In the genomic region with DNA sequence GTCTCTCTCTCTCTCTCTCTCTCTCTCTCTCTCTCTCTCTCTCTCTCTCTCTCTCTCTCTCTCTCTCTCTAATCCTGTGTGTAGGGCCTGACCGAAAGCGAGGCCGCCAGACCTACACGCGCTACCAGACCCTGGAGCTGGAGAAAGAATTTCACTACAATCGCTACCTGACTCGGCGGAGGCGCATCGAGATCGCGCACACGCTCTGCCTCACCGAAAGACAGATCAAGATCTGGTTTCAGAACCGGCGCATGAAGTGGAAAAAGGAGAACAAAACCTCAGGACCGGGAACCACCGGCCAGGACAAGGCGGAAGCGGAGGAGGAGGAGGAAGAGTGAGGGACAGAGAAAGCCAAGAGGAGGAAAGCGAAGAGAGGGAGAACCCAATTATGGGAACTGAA, we compare ENCODE assay signal across 33 mouse cellular contexts. TPM values are rescaled to one million over a fixed set of nuclear protein-coding genes. Genes with fewer than 3 reads are reported as not detected.
DNase-seq lines count a peak whose midpoint lies in the region; ATAC-seq and TF ChIP-seq lines count a peak whose summit lies in the region.
"Had no signal": no experiment of that assay in that cellular context is flagged by ENCODE, and none has a peak within 500 bp of the region (broad histone marks: within the 10 kb centered on the region; RNA-seq: fewer than 3 reads in every experiment).

No protein-coding gene starts in this region.

- 6% methylated on average over 21 of the region's 21 CpGs for WGBS in hindbrain, embryonic 16.5 days
- WGBS in hindbrain, postnatal 0 days = 9% methylated on average over 21 of the region's 21 CpGs
- 17% methylated on average over 21 of the region's 21 CpGs for WGBS in kidney, embryonic 14.5 days
- WGBS in neural tube, embryonic 13.5 days = 5% methylated on average over 21 of the region's 21 CpGs

- peaks cover 3% of the 10 kb centered on the region; the same call in 1 of the 2 replicates for H3K9me3 ChIP-seq in hindbrain, embryonic 16.5 days (ENCODE audit: control insufficient read depth, low read length)
- no peaks in the 10 kb centered on the region for H3K9me3 ChIP-seq in hindbrain, postnatal 0 days (ENCODE audit: low read length)
- H3K9me3 ChIP-seq in CH12.LX (replicated peaks; ENCODE audit: low read length) = peaks cover 15% of the 10 kb centered on the region
- H3K9me3 ChIP-seq in kidney, embryonic 14.5 days (ENCODE audit: control insufficient read depth, low read length) = no peaks in the 10 kb centered on the region
- H3K9me3 ChIP-seq in neural tube, embryonic 13.5 days = no peaks in the 10 kb centered on the region
- H3K9me3 ChIP-seq: forebrain, embryonic 13.5 days; heart, embryonic 12.5 days; intestine, embryonic 15.5 days; limb, embryonic 12.5 days; lung, embryonic 15.5 days; midbrain, embryonic 10.5 days; midbrain, embryonic 15.5 days had no signal

- H3K27me3 ChIP-seq in hindbrain, embryonic 16.5 days (replicated peaks; ENCODE audit: control insufficient read depth, insufficient read depth, low read length) = peaks cover 59% of the 10 kb centered on the region
- peaks cover 84% of the 10 kb centered on the region for H3K27me3 ChIP-seq in hindbrain, postnatal 0 days (ENCODE audit: insufficient read depth, low read length)
- peaks cover 96% of the 10 kb centered on the region for H3K27me3 ChIP-seq in CH12.LX (replicated peaks)
- H3K27me3 ChIP-seq in kidney, embryonic 14.5 days (ENCODE audit: control insufficient read depth, insufficient read depth, low read length) = no peaks in the 10 kb centered on the region
- no peaks in the 10 kb centered on the region for H3K27me3 ChIP-seq in neural tube, embryonic 13.5 days

- no peak for DNase-seq in hindbrain, postnatal 0 days (ENCODE audit: low spot score)
- DNase-seq in CH12.LX (ENCODE audit: extremely low read depth) = no peak
- DNase-seq in Muller cell, postnatal 12 days (ENCODE audit: inconsistent ontology term) = no peak
- DNase-seq in embryo, embryonic 11 days = no peak
- DNase-seq: adrenal gland, adult 8-10 months; B cell, adult 2 months; cerebellum, adult 2 months; cerebellum, postnatal 25 days; gastrocnemius, postnatal 36 days; heart, adult 18-20 months; right cerebral cortex, postnatal 25 days; spleen, adult 18-20 months; thymus, postnatal 14 days had no signal

- no peaks in the 10 kb centered on the region for H3K36me3 ChIP-seq in hindbrain, embryonic 16.5 days (ENCODE audit: control insufficient read depth, insufficient read depth, low read length)
- no peaks in the 10 kb centered on the region for H3K36me3 ChIP-seq in hindbrain, postnatal 0 days (ENCODE audit: insufficient read depth, low read length)
- H3K36me3 ChIP-seq in CH12.LX (replicated peaks in 1 of 2; ENCODE audit: control insufficient read depth in 1 of 2, insufficient read depth in 1 of 2, low read length in 1 of 2) = no peaks in the 10 kb centered on the region
- no peaks in the 10 kb centered on the region for H3K36me3 ChIP-seq in kidney, embryonic 14.5 days (ENCODE audit: control insufficient read depth, insufficient read depth, low read length)
- H3K36me3 ChIP-seq in neural tube, embryonic 13.5 days = peaks cover 4% of the 10 kb centered on the region; the same call in 1 of the 2 replicates
- H3K36me3 ChIP-seq: heart, embryonic 12.5 days; intestine, embryonic 15.5 days; limb, embryonic 12.5 days; lung, embryonic 15.5 days; midbrain, embryonic 10.5 days; midbrain, embryonic 15.5 days had no signal

- TF ChIP-seq EP300 in CH12.LX (IDR thresholded peaks at IDR 0.05; ENCODE audit: low read length) = no peak

- H3K4me3 ChIP-seq in hindbrain, embryonic 16.5 days (ENCODE audit: low read length) = peak overlapping the region; percentile 4; the same call in 1 of the 2 replicates
- H3K4me3 ChIP-seq in hindbrain, postnatal 0 days (ENCODE audit: low read length) = no peak overlapping the region
- H3K4me3 ChIP-seq in CH12.LX (replicated peaks in 1 of 3; ENCODE audit: low read depth in 2 of 3, low read length in 2 of 3, poor library complexity in 1 of 3) = no peak overlapping the region
- peak overlapping the region; percentile 53 for H3K4me3 ChIP-seq in kidney, embryonic 14.5 days (ENCODE audit: low read length)
- peak overlapping the region; percentile 99 for H3K4me3 ChIP-seq in neural tube, embryonic 13.5 days
- H3K4me3 ChIP-seq: forebrain, embryonic 13.5 days; heart, embryonic 12.5 days; intestine, embryonic 15.5 days; layer of hippocampus, adult 2 months; left cerebral cortex, adult 2 months; limb, embryonic 12.5 days; lung, embryonic 15.5 days; midbrain, embryonic 10.5 days; midbrain, embryonic 15.5 days had no signal

- no peak for ATAC-seq in hindbrain, embryonic 16.5 days
- no peak for ATAC-seq in hindbrain, postnatal 0 days
- ATAC-seq in kidney, embryonic 14.5 days (ENCODE audit: low FRiP score, low TSS enrichment) = no peak
- ATAC-seq in neural tube, embryonic 13.5 days (ENCODE audit: low read depth) = no peak
- ATAC-seq: forebrain, embryonic 13.5 days; intestine, embryonic 15.5 days; midbrain, embryonic 15.5 days had no signal

- in situ Hi-C loops in CH12.LX (cut with MboI; ENCODE audit: low pct_ligation_motif_present, low pct_unique_long_range_greater_than_20kb, low sequenced_read_pairs) = no loop called here

- H3K27ac ChIP-seq in hindbrain, embryonic 16.5 days (ENCODE audit: low read depth, low read length) = peak overlapping the region; percentile 23; the same call in 1 of the 2 replicates
- H3K27ac ChIP-seq in hindbrain, postnatal 0 days = no peak overlapping the region
- no peak overlapping the region for H3K27ac ChIP-seq in CH12.LX (ENCODE audit: insufficient read depth, low read depth)
- peak overlapping the region; percentile 100 for H3K27ac ChIP-seq in kidney, embryonic 14.5 days (ENCODE audit: low read depth, low read length)
- H3K27ac ChIP-seq in neural tube, embryonic 13.5 days (replicated peaks) = peak overlapping the region; percentile 100
- H3K27ac ChIP-seq: forebrain, embryonic 13.5 days; intestine, embryonic 15.5 days; layer of hippocampus, adult 2 months; left cerebral cortex, adult 2 months; limb, embryonic 12.5 days; lung, embryonic 15.5 days; midbrain, embryonic 10.5 days; midbrain, embryonic 15.5 days had no signal

- TF ChIP-seq RAD21 in CH12.LX (IDR thresholded peaks at IDR 0.05; ENCODE audit: low read depth, low read length) = no peak

- dilution Hi-C loops in CH12.LX (cut with MboI; ENCODE audit: extremely low pct_ligation_motif_present, extremely low pct_unique_long_range_greater_than_20kb, low sequenced_read_pairs) = no loop called here

- no peak for TF ChIP-seq CTCF in hindbrain, postnatal 0 days (IDR thresholded peaks at IDR 0.05; ENCODE audit: low read depth)
- TF ChIP-seq CTCF in CH12.LX (conservative IDR thresholded peaks at IDR 0.05 in 1 of 2, IDR thresholded peaks at IDR 0.05 in 1 of 2; ENCODE audit: low read depth in 2 of 2, low read length in 2 of 2) = no peak

- peaks cover 1% of the 10 kb centered on the region; the same call in 1 of the 2 replicates for H3K4me1 ChIP-seq in hindbrain, embryonic 16.5 days (ENCODE audit: control insufficient read depth, insufficient read depth, low read depth, low read length)
- H3K4me1 ChIP-seq in hindbrain, postnatal 0 days (ENCODE audit: insufficient read depth, low read length) = no peaks in the 10 kb centered on the region
- H3K4me1 ChIP-seq in CH12.LX (ENCODE audit: control insufficient read depth in 1 of 2, insufficient read depth in 2 of 2) = peaks cover 2 to 22% of the 10 kb centered on the region in 2 experiments; a peak in 2 of 4 replicates
- peaks cover 36% of the 10 kb centered on the region for H3K4me1 ChIP-seq in kidney, embryonic 14.5 days (ENCODE audit: control insufficient read depth, insufficient read depth, low read length)
- peaks cover 44% of the 10 kb centered on the region for H3K4me1 ChIP-seq in neural tube, embryonic 13.5 days (replicated peaks)

- no peak overlapping the region for H3K9ac ChIP-seq in hindbrain, embryonic 16.5 days (ENCODE audit: low read depth, low read length)
- H3K9ac ChIP-seq in hindbrain, postnatal 0 days (replicated peaks; ENCODE audit: low read length) = no peak overlapping the region
- H3K9ac ChIP-seq in CH12.LX (ENCODE audit: insufficient read depth, low read depth) = no peak overlapping the region
- H3K9ac ChIP-seq in kidney, embryonic 14.5 days (ENCODE audit: low read depth, low read length) = peak overlapping the region; percentile 99
- H3K9ac ChIP-seq in neural tube, embryonic 13.5 days = peak overlapping the region; percentile 100
- H3K9ac ChIP-seq: forebrain, embryonic 13.5 days; heart, embryonic 12.5 days; intestine, embryonic 15.5 days; limb, embryonic 12.5 days; lung, embryonic 15.5 days; midbrain, embryonic 15.5 days had no signal

- no peak for TF ChIP-seq POLR2A in CH12.LX (IDR thresholded peaks at IDR 0.05; ENCODE audit: low read depth, low read length)

- peak overlapping the region; percentile 34 for H3K4me2 ChIP-seq in hindbrain, embryonic 16.5 days (ENCODE audit: low read length)
- H3K4me2 ChIP-seq in hindbrain, postnatal 0 days (ENCODE audit: low read depth, low read length) = no peak overlapping the region
- peak overlapping the region; percentile 53; the same call in 1 of the 2 replicates for H3K4me2 ChIP-seq in CH12.LX (ENCODE audit: insufficient read depth, low read depth, poor library complexity, severe bottlenecking)
- H3K4me2 ChIP-seq in kidney, embryonic 14.5 days (replicated peaks; ENCODE audit: low read depth, low read length) = peak overlapping the region; percentile 95
- H3K4me2 ChIP-seq in neural tube, embryonic 13.5 days = peak overlapping the region; percentile 96
- H3K4me2 ChIP-seq: forebrain, embryonic 13.5 days; heart, embryonic 12.5 days; intestine, embryonic 15.5 days; limb, embryonic 12.5 days; lung, embryonic 15.5 days; midbrain, embryonic 15.5 days had no signal

- no peaks in the 10 kb centered on the region for H3K79me2 ChIP-seq in CH12.LX (replicated peaks; ENCODE audit: control insufficient read depth, extremely low read depth, insufficient read depth, poor library complexity, severe bottlenecking)

RNA-seq across cellular contexts. Expression of gene Hoxb7, which starts 2.9 kb away (rescaled TPM):
- 29.3 and 33.1 TPM in 2 replicates for polyA plus RNA-seq in hindbrain, embryonic 16.5 days (2015; fragmentation: Nextera tagmentation; extraction: Ambion mirVana)
- 11.0 and 21.7 TPM in 2 replicates for total RNA-seq in hindbrain, postnatal 0 days (2014; rRNA removed)
- polyA plus RNA-seq in hindbrain, postnatal 0 days (2015; fragmentation: Nextera tagmentation; extraction: Ambion mirVana) = 10.1 and 16.8 TPM in 2 replicates
- not detected in 2 replicates for total RNA-seq in CH12.LX (2012; rRNA removed)
- total RNA-seq in CH12.LX (2014; rRNA removed) = not detected in 2 replicates
- not detected in 2 replicates for polyA plus RNA-seq in CH12.LX (2012; ENCODE audit: insufficient read length, low read depth)
- 58.6 and 61.9 TPM in 2 replicates for polyA plus RNA-seq in kidney, embryonic 14.5 days (2014; fragmentation: Nextera tagmentation; extraction: Ambion mirVana)
- 124 and 125 TPM in 2 replicates for polyA plus RNA-seq in neural tube, embryonic 13.5 days (2015; fragmentation: Nextera tagmentation; extraction: Ambion mirVana)
- total RNA-seq: heart, adult 18-20 months; hematopoietic stem cell, adult 5-6 weeks; layer of hippocampus, adult 2 months; layer of hippocampus, postnatal 14 days; left cerebral cortex, adult 2 months; left cerebral cortex, postnatal 25 days; megakaryocyte progenitor cell, adult 5-6 weeks; neutrophil, adult 5-6 weeks had no signal
- polyA plus RNA-seq: cerebellum, adult 2 months; forebrain, embryonic 13.5 days; midbrain, embryonic 10.5 days; midbrain, embryonic 15.5 days had no signal

RNA-seq across cellular contexts. Expression of gene Hoxb6, which starts 3.0 kb away (rescaled TPM):
- 49.9 and 53.3 TPM in 2 replicates for polyA plus RNA-seq in hindbrain, embryonic 16.5 days (2015; fragmentation: Nextera tagmentation; extraction: Ambion mirVana)
- total RNA-seq in hindbrain, postnatal 0 days (2014; rRNA removed) = 23.2 and 30.2 TPM in 2 replicates
- polyA plus RNA-seq in hindbrain, postnatal 0 days (2015; fragmentation: Nextera tagmentation; extraction: Ambion mirVana) = 29.0 and 36.3 TPM in 2 replicates
- total RNA-seq in CH12.LX (2012; rRNA removed) (0.34 and 1.1 TPM in 2 replicates), CH12.LX (2014; rRNA removed) (0.12 TPM in 1 of 2 replicates, not detected in the other)
- 0.31 and 0.53 TPM in 2 replicates for polyA plus RNA-seq in CH12.LX (2012; ENCODE audit: insufficient read length, low read depth)
- polyA plus RNA-seq in kidney, embryonic 14.5 days (2014; fragmentation: Nextera tagmentation; extraction: Ambion mirVana) = 44.1 and 53.1 TPM in 2 replicates
- polyA plus RNA-seq in neural tube, embryonic 13.5 days (2015; fragmentation: Nextera tagmentation; extraction: Ambion mirVana) = 171 and 174 TPM in 2 replicates
- total RNA-seq: heart, adult 18-20 months; layer of hippocampus, adult 2 months; layer of hippocampus, postnatal 14 days; left cerebral cortex, adult 2 months; left cerebral cortex, postnatal 25 days; liver, adult 2 months; megakaryocyte progenitor cell, adult 5-6 weeks; neutrophil, adult 5-6 weeks had no signal
- polyA plus RNA-seq: forebrain, embryonic 13.5 days; heart, embryonic 12.5 days; heart, postnatal 0 days; midbrain, embryonic 10.5 days had no signal

RNA-seq across cellular contexts. Expression of gene Hoxb8, which starts 7.6 kb away (rescaled TPM):
- polyA plus RNA-seq in hindbrain, embryonic 16.5 days (2015; fragmentation: Nextera tagmentation; extraction: Ambion mirVana) = 15.1 and 15.9 TPM in 2 replicates
- 28.0 and 66.5 TPM in 2 replicates for total RNA-seq in hindbrain, postnatal 0 days (2014; rRNA removed)
- polyA plus RNA-seq in hindbrain, postnatal 0 days (2015; fragmentation: Nextera tagmentation; extraction: Ambion mirVana) = 4.6 and 6.2 TPM in 2 replicates
- total RNA-seq in CH12.LX (2012; rRNA removed) (not detected in 2 replicates), CH12.LX (2014; rRNA removed) (not detected in 2 replicates)
- polyA plus RNA-seq in CH12.LX (2012; ENCODE audit: insufficient read length, low read depth) = not detected in 2 replicates
- 12.7 and 18.6 TPM in 2 replicates for polyA plus RNA-seq in kidney, embryonic 14.5 days (2014; fragmentation: Nextera tagmentation; extraction: Ambion mirVana)
- polyA plus RNA-seq in neural tube, embryonic 13.5 days (2015; fragmentation: Nextera tagmentation; extraction: Ambion mirVana) = 81.7 and 114 TPM in 2 replicates
- total RNA-seq: heart, adult 18-20 months; hematopoietic stem cell, adult 5-6 weeks; layer of hippocampus, adult 2 months; layer of hippocampus, postnatal 14 days; left cerebral cortex, adult 2 months; left cerebral cortex, postnatal 25 days; liver, adult 2 months; megakaryocyte progenitor cell, adult 5-6 weeks; neutrophil, adult 5-6 weeks had no signal
- polyA plus RNA-seq: forebrain, embryonic 13.5 days; heart, embryonic 12.5 days; heart, postnatal 0 days; liver, embryonic 16.5 days; midbrain, embryonic 10.5 days; midbrain, embryonic 15.5 days had no signal

RNA-seq across cellular contexts. Expression of gene Hoxb5, which starts 13.8 kb away (rescaled TPM):
- polyA plus RNA-seq in hindbrain, embryonic 16.5 days (2015; fragmentation: Nextera tagmentation; extraction: Ambion mirVana) = 120 and 133 TPM in 2 replicates
- 16.5 and 24.3 TPM in 2 replicates for total RNA-seq in hindbrain, postnatal 0 days (2014; rRNA removed)
- 109 and 113 TPM in 2 replicates for polyA plus RNA-seq in hindbrain, postnatal 0 days (2015; fragmentation: Nextera tagmentation; extraction: Ambion mirVana)
- total RNA-seq in CH12.LX (2012; rRNA removed) (0.04 and 0.08 TPM in 2 replicates), CH12.LX (2014; rRNA removed) (not detected in 2 replicates)
- polyA plus RNA-seq in CH12.LX (2012; ENCODE audit: insufficient read length, low read depth) = 0.13 TPM in 1 of 2 replicates, not detected in the other
- 22.1 and 24.3 TPM in 2 replicates for polyA plus RNA-seq in kidney, embryonic 14.5 days (2014; fragmentation: Nextera tagmentation; extraction: Ambion mirVana)
- 67.1 and 88.3 TPM in 2 replicates for polyA plus RNA-seq in neural tube, embryonic 13.5 days (2015; fragmentation: Nextera tagmentation; extraction: Ambion mirVana)
- total RNA-seq: layer of hippocampus, adult 2 months; layer of hippocampus, postnatal 14 days; left cerebral cortex, adult 2 months; left cerebral cortex, postnatal 25 days; neutrophil, adult 5-6 weeks had no signal
- polyA plus RNA-seq: forebrain, embryonic 13.5 days; midbrain, embryonic 10.5 days had no signal

RNA-seq across cellular contexts. Expression of gene Hoxb9, which starts 18.0 kb away (rescaled TPM):
- 1.4 and 5.2 TPM in 2 replicates for polyA plus RNA-seq in hindbrain, embryonic 16.5 days (2015; fragmentation: Nextera tagmentation; extraction: Ambion mirVana)
- 0.40 TPM in 1 of 2 replicates, not detected in the other for total RNA-seq in hindbrain, postnatal 0 days (2014; rRNA removed)
- 0.13 TPM in 1 of 2 replicates, not detected in the other for polyA plus RNA-seq in hindbrain, postnatal 0 days (2015; fragmentation: Nextera tagmentation; extraction: Ambion mirVana)
- total RNA-seq in CH12.LX (2012; rRNA removed) (not detected in 2 replicates), CH12.LX (2014; rRNA removed) (not detected in 2 replicates)
- polyA plus RNA-seq in CH12.LX (2012; ENCODE audit: insufficient read length, low read depth) = not detected in 2 replicates
- 30.0 and 41.4 TPM in 2 replicates for polyA plus RNA-seq in kidney, embryonic 14.5 days (2014; fragmentation: Nextera tagmentation; extraction: Ambion mirVana)
- polyA plus RNA-seq in neural tube, embryonic 13.5 days (2015; fragmentation: Nextera tagmentation; extraction: Ambion mirVana) = 72.9 and 74.7 TPM in 2 replicates
- total RNA-seq: heart, adult 18-20 months; layer of hippocampus, adult 2 months; layer of hippocampus, postnatal 14 days; left cerebral cortex, adult 2 months; left cerebral cortex, postnatal 25 days; liver, adult 2 months; megakaryocyte progenitor cell, adult 5-6 weeks; neutrophil, adult 5-6 weeks had no signal
- polyA plus RNA-seq: cerebellum, adult 2 months; forebrain, embryonic 13.5 days; heart, postnatal 0 days; liver, adult 2 months; liver, embryonic 16.5 days; midbrain, embryonic 10.5 days; midbrain, embryonic 15.5 days had no signal

Comparison
In these comparisons a context has a peak if more than half of its experiments do, and no peak if none do; other contexts are left out.
1. H3K27ac ChIP-seq: peak in hindbrain, embryonic 16.5 days (single experiment), kidney, embryonic 14.5 days (single experiment) and neural tube, embryonic 13.5 days (single experiment); none in hindbrain, postnatal 0 days (single experiment) and CH12.LX (single experiment).
2. H3K4me3 ChIP-seq: peak in hindbrain, embryonic 16.5 days (single experiment), kidney, embryonic 14.5 days (single experiment) and neural tube, embryonic 13.5 days (single experiment); none in hindbrain, postnatal 0 days (single experiment) and CH12.LX (0 of 3).
3. H3K9ac ChIP-seq: peak in kidney, embryonic 14.5 days (single experiment) and neural tube, embryonic 13.5 days (single experiment); none in hindbrain, embryonic 16.5 days (single experiment), hindbrain, postnatal 0 days (single experiment) and CH12.LX (single experiment).
4. RNA of gene Hoxb7, which starts 2.9 kb away (polyA plus RNA-seq): 124 to 125 TPM in neural tube, embryonic 13.5 days, 58.6 to 61.9 TPM in kidney, embryonic 14.5 days, 29.3 to 33.1 TPM in hindbrain, embryonic 16.5 days and 10.1 to 16.8 TPM in hindbrain, postnatal 0 days; not detected in CH12.LX; every median in the first group is over 10 times any median in the second.
5. RNA of gene Hoxb6, which starts 3.0 kb away (polyA plus RNA-seq): 171 to 174 TPM in neural tube, embryonic 13.5 days, 49.9 to 53.3 TPM in hindbrain, embryonic 16.5 days, 44.1 to 53.1 TPM in kidney, embryonic 14.5 days and 29.0 to 36.3 TPM in hindbrain, postnatal 0 days; 0.31 to 0.53 TPM in CH12.LX; every median in the first group is over 10 times any median in the second.